Mouse (Mus musculus) liver, postnatal 0 days (tissue): ENCODE data around the gene Pten.

ENCODE experiments used
- CTCF ChIP-seq: sonication (generic); IDR thresholded peaks from 2 replicates; pipeline ENCODE4 v1.5.1; 2016; ENCODE audit warnings: antibody characterized with exemption, low read depth
- EP300 ChIP-seq: IDR thresholded peaks from 2 replicates; pipeline ENCODE4 v1.6.1; 2016; ENCODE audit warnings: antibody characterized with exemption, low read depth, mild to moderate bottlenecking

DNA sequence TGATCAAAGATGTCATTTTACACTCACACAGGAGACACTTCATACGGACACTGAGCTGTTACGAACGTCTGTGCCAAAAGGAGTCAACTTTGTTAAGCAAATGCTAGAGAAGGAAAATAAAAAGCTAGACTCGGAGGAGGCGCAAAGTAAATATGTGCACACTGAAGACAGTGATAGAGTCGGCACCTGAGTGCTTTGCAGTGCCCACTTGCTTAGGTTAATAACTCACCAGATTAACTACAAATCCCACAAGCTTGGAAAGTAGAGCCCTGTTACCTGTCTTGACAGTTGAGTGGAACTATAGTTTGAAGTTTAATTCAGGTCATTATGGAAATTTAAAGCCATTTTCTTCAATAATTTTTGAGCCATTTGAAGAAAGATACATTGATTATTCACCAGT, 51.4 kb downstream of the Pten start:
- no peak for TF ChIP-seq CTCF
- no peak for TF ChIP-seq EP300
